Mouse (Mus musculus): ENCODE data around the gene Ccdc124. TPM values are rescaled to one million over a fixed set of nuclear protein-coding genes. Genes with fewer than 3 reads are reported as not detected.

Gene Ccdc124
- total and polyA plus RNA-seq, 3 experiments = 47.6 to 87.1 TPM; not detected in 1

GRCm38 (mm10) chr8:70880546-70880945, 6.8 kb upstream of the Ccdc124 start:
- Histone ChIP-seq H3K9ac (ENCODE audit: control insufficient read depth, low read depth, low read length, poor library complexity, severe bottlenecking) (no peak overlapping the region), H3K36me3 (ENCODE audit: control insufficient read depth in 1 of 2, insufficient read depth in 2 of 2, low read length in 2 of 2) (no peaks in the 10 kb centered on the region), H3K9me3 (replicated peaks; ENCODE audit: insufficient read depth, low read length) (no peaks in the 10 kb centered on the region), H3K79me2 (ENCODE audit: control insufficient read depth, insufficient read depth, low read length, poor library complexity) (no peaks in the 10 kb centered on the region), H3K4me3 (ENCODE audit: control insufficient read depth in 1 of 2, insufficient read depth in 1 of 2, low read depth in 2 of 2, low read length in 2 of 2) (no peak overlapping the region), H3K4me1 (ENCODE audit: control insufficient read depth in 1 of 2, insufficient read depth in 2 of 2, low read length in 2 of 2) (no peaks in the 10 kb centered on the region), H3K27ac (ENCODE audit: control insufficient read depth, low read depth, low read length) (no peak overlapping the region), H3K27me3 (ENCODE audit: control insufficient read depth in 1 of 2, insufficient read depth in 2 of 2, low read length in 2 of 2) (no peaks in the 10 kb centered on the region)
- TF ChIP-seq CTCF (IDR thresholded peaks at IDR 0.05 in 2 of 3, conservative IDR thresholded peaks at IDR 0.05 in 1 of 3; ENCODE audit: control insufficient read depth in 1 of 3, insufficient read depth in 1 of 3, low read depth in 2 of 3, low read length in 3 of 3, poor library complexity in 1 of 3, severe bottlenecking in 1 of 3) (no peak), E2F4 (IDR thresholded peaks at IDR 0.05; ENCODE audit: borderline replicate concordance, low read depth, low read length) (no peak), RCOR1 (IDR thresholded peaks at IDR 0.05; ENCODE audit: low read depth, low read length) (no peak), MYB (IDR thresholded peaks at IDR 0.05; ENCODE audit: low read depth, low read length) (no peak), POLR2AphosphoS2 (IDR thresholded peaks at IDR 0.05; ENCODE audit: low read length) (no peak), MAX (IDR thresholded peaks at IDR 0.05; ENCODE audit: low read length) (no peak), MEF2A (IDR thresholded peaks at IDR 0.05; ENCODE audit: extremely low read depth, insufficient replicate concordance, low read depth, low read length, poor library complexity, severe bottlenecking) (no peak), HCFC1 (IDR thresholded peaks at IDR 0.05; ENCODE audit: low read depth, low read length) (no peak), MAZ (IDR thresholded peaks at IDR 0.05; ENCODE audit: low read depth, low read length) (no peak), POLR2AphosphoS5 (IDR thresholded peaks at IDR 0.05; ENCODE audit: borderline replicate concordance, low read depth, low read length) (no peak), RAD21 (IDR thresholded peaks at IDR 0.05; ENCODE audit: low read depth, low read length) (no peak)
- no peak for DNase-seq (ENCODE audit: low read depth, low spot score)

- H3K27me3 ChIP-seq (ENCODE audit: control insufficient read depth in 1 of 2, insufficient read depth in 2 of 2, low read length in 2 of 2) = no peaks in the 10 kb centered on the region
- TF ChIP-seq SMC3 (IDR thresholded peaks at IDR 0.05; ENCODE audit: low read depth, low read length) = no peak
- TF ChIP-seq MEF2A (IDR thresholded peaks at IDR 0.05; ENCODE audit: extremely low read depth, insufficient replicate concordance, low read depth, low read length, poor library complexity, severe bottlenecking) = no peak
- no peak for TF ChIP-seq ETS1 (IDR thresholded peaks at IDR 0.05; ENCODE audit: low read depth, low read length)
- no peak for TF ChIP-seq NRF1 (IDR thresholded peaks at IDR 0.05; ENCODE audit: insufficient read depth, low read depth, low read length, poor library complexity, severe bottlenecking)
- H3K4me3 ChIP-seq (ENCODE audit: control insufficient read depth in 1 of 2, insufficient read depth in 1 of 2, low read depth in 2 of 2, low read length in 2 of 2) = no peak overlapping the region
- H3K79me2 ChIP-seq (ENCODE audit: control insufficient read depth, insufficient read depth, low read length, poor library complexity) = no peaks in the 10 kb centered on the region
- H3K27ac ChIP-seq (ENCODE audit: control insufficient read depth, low read depth, low read length) = no peak overlapping the region
- H3K9me3 ChIP-seq (replicated peaks; ENCODE audit: insufficient read depth, low read length) = no peaks in the 10 kb centered on the region
- DNase-seq (ENCODE audit: low read depth, low spot score) = no peak
- H3K36me3 ChIP-seq (ENCODE audit: control insufficient read depth in 1 of 2, insufficient read depth in 2 of 2, low read length in 2 of 2) = no peaks in the 10 kb centered on the region
- H3K9ac ChIP-seq (ENCODE audit: control insufficient read depth, low read depth, low read length, poor library complexity, severe bottlenecking) = no peak overlapping the region
- no peaks in the 10 kb centered on the region for H3K4me1 ChIP-seq (ENCODE audit: control insufficient read depth in 1 of 2, insufficient read depth in 2 of 2, low read length in 2 of 2)
Measured at GRCm38 (mm10) chr8:70880126-70880525, 6.4 kb upstream of the Ccdc124 start.

GRCm38 (mm10) chr8:70879500-70879899, 5.8 kb upstream of the Ccdc124 start:
- Histone ChIP-seq H3K27me3 (ENCODE audit: control insufficient read depth in 1 of 2, insufficient read depth in 2 of 2, low read length in 2 of 2) (no peaks in the 10 kb centered on the region), H3K9me3 (replicated peaks; ENCODE audit: insufficient read depth, low read length) (no peaks in the 10 kb centered on the region), H3K36me3 (ENCODE audit: control insufficient read depth in 1 of 2, insufficient read depth in 2 of 2, low read length in 2 of 2) (no peaks in the 10 kb centered on the region), H3K4me1 (ENCODE audit: control insufficient read depth in 1 of 2, insufficient read depth in 2 of 2, low read length in 2 of 2) (no peaks in the 10 kb centered on the region), H3K27ac (ENCODE audit: control insufficient read depth, low read depth, low read length) (no peak overlapping the region), H3K4me3 (ENCODE audit: control insufficient read depth in 1 of 2, insufficient read depth in 1 of 2, low read depth in 2 of 2, low read length in 2 of 2) (no peak overlapping the region), H3K79me2 (ENCODE audit: control insufficient read depth, insufficient read depth, low read length, poor library complexity) (no peaks in the 10 kb centered on the region), H3K9ac (ENCODE audit: control insufficient read depth, low read depth, low read length, poor library complexity, severe bottlenecking) (no peak overlapping the region)
- DNase-seq (ENCODE audit: low read depth, low spot score) = no peak
- TF ChIP-seq TCF12 (IDR thresholded peaks at IDR 0.05; ENCODE audit: low read depth, low read length) = no peak
- TF ChIP-seq NELFE (IDR thresholded peaks at IDR 0.05; ENCODE audit: low read depth, low read length) = no peak
- TF ChIP-seq POLR2AphosphoS2 (IDR thresholded peaks at IDR 0.05; ENCODE audit: low read length) = no peak
- no peak for TF ChIP-seq RCOR1 (IDR thresholded peaks at IDR 0.05; ENCODE audit: low read depth, low read length)
- no peak for TF ChIP-seq ELF1 (IDR thresholded peaks at IDR 0.05; ENCODE audit: low read depth, low read length)
- TF ChIP-seq MXI1 (IDR thresholded peaks at IDR 0.05; ENCODE audit: low read depth, low read length) = no peak
- no peak for TF ChIP-seq SIN3A (IDR thresholded peaks at IDR 0.05; ENCODE audit: low read length)
- no peak for TF ChIP-seq HCFC1 (IDR thresholded peaks at IDR 0.05; ENCODE audit: low read depth, low read length)
- TF ChIP-seq SMC3 (IDR thresholded peaks at IDR 0.05; ENCODE audit: low read depth, low read length) = no peak
- TF ChIP-seq CHD1 (IDR thresholded peaks at IDR 0.05; ENCODE audit: low read depth, low read length) = no peak
- no peak for TF ChIP-seq MYC (IDR thresholded peaks at IDR 0.05; ENCODE audit: low read depth, low read length)
- TF ChIP-seq ZMIZ1 (IDR thresholded peaks at IDR 0.05; ENCODE audit: low read depth, low read length) = no peak
- TF ChIP-seq MAX (IDR thresholded peaks at IDR 0.05; ENCODE audit: low read length) = no peak

All from MEL (cell line).